Mouse (Mus musculus): ENCODE data around the gene Alg14. TPM values are rescaled to one million over a fixed set of nuclear protein-coding genes. Genes with fewer than 3 reads are reported as not detected.

Alg14 gene
- polyA plus RNA-seq, 1 experiment from 2014 or later: 44.8 TPM

Other genes with a start within 250 kb of the Alg14 start
- 7.7 and 8.6 TPM in 2 replicates for gene Rwdd3, start 120.1 kb upstream of the Alg14 start, polyA plus RNA-seq (2015; fragmentation: Nextera tagmentation; extraction: Ambion mirVana)
- 2.9 and 3.0 TPM in 2 replicates for gene Tmem56, start 8.7 kb upstream of the Alg14 start, polyA plus RNA-seq (2015; fragmentation: Nextera tagmentation; extraction: Ambion mirVana)
- gene Cnn3, start 134.7 kb downstream of the Alg14 start, polyA plus RNA-seq (2015; fragmentation: Nextera tagmentation; extraction: Ambion mirVana): 395 and 417 TPM in 2 replicates
- gene Slc44a3, start 240.6 kb downstream of the Alg14 start, polyA plus RNA-seq (2015; fragmentation: Nextera tagmentation; extraction: Ambion mirVana): 0.51 and 0.59 TPM in 2 replicates